Mouse (Mus musculus) lung, adult 2 months (tissue): Measurements from ENCODE around the gene Ankrd50. TPM values are rescaled to one million over a fixed set of nuclear protein-coding genes. Genes with fewer than 3 reads are reported as not detected.

ENCODE experiments used
- DNase-seq: peaks from one replicate; pipeline ENCODE4 v3.0.0; 2022
- H3K4me1 ChIP-seq: fragments of 200-500 bp; 2 replicates; pipeline ENCODE4 v1.6.1; 2011; ENCODE audit warnings: low read length; ENCODE audit not compliant: control insufficient read depth, insufficient read depth
- H3K4me3 ChIP-seq: fragments of 200-500 bp; replicated peaks from 2 replicates; pipeline ENCODE3; 2011; ENCODE audit warnings: low read depth, mild to moderate bottlenecking, control low read depth, low read length; ENCODE audit errors: extremely low read depth
- CTCF ChIP-seq: fragments of 200-500 bp; IDR thresholded peaks from 2 replicates; pipeline ENCODE4 v1.5.1; 2011; ENCODE audit warnings: mild to moderate bottlenecking, low read length, control low read depth; ENCODE audit not compliant: insufficient read depth
- POLR2A ChIP-seq: fragments of 200-500 bp; IDR thresholded peaks from 2 replicates; pipeline ENCODE4 v1.6.1; 2011; ENCODE audit warnings: low read depth, mild to moderate bottlenecking, control low read depth, low read length, borderline replicate concordance; ENCODE audit errors: extremely low read depth
- WGBS: fragments of 180-500 bp; shearing (Covaris S2); methylation state at CpG from one replicate; pipeline ENCODE4 v1.1.7; 2018; 5-methylcytosine and 5-hydroxymethylcytosine counted together
- polyA plus RNA-seq: library from polyadenylated mRNA; depleted of rRNA; stranded (reverse); fragments of >200 nt; gene quantifications from 2 replicates; pipeline ENCODE4 v1.2.3, GENCODE M21; 2012

Ankrd50 gene
- polyA plus RNA-seq, 1 experiment = 56.4 TPM

- H3K4me1 ChIP-seq = no peaks in the 10 kb centered on the region
- no peak for DNase-seq
- 72% methylated on average over 3 of the region's 3 CpGs for WGBS
- TF ChIP-seq CTCF (no peak), POLR2A (no peak)
- H3K4me3 ChIP-seq = no peak overlapping the region
Observed at GRCm38 (mm10) chr3:38496795-38497385, 12.2 kb upstream of the Ankrd50 start.

GRCm38 (mm10) chr3:38491702-38492101 lies 7.1 kb upstream of the Ankrd50 start:
- WGBS = 50% methylated on average over 3 of the region's 3 CpGs
- no peak for DNase-seq
- TF ChIP-seq POLR2A (no peak), CTCF (no peak)
- H3K4me1 ChIP-seq = no peaks in the 10 kb centered on the region
- H3K4me3 ChIP-seq = no peak overlapping the region

GRCm38 (mm10) chr3:38491236-38491635 lies 6.6 kb upstream of the Ankrd50 start:
- TF ChIP-seq CTCF (no peak), POLR2A (no peak)
- H3K4me3 ChIP-seq = no peak overlapping the region
- WGBS = 54% methylated on average over 3 of the region's 3 CpGs
- H3K4me1 ChIP-seq = no peaks in the 10 kb centered on the region
- DNase-seq = no peak

GRCm38 (mm10) chr3:38490720-38491119 lies 6.1 kb upstream of the Ankrd50 start:
- no peak for DNase-seq
- no peak overlapping the region for H3K4me3 ChIP-seq
- TF ChIP-seq CTCF = no peak
- TF ChIP-seq POLR2A = no peak
- H3K4me1 ChIP-seq = no peaks in the 10 kb centered on the region
- 54% methylated on average over 2 of the region's 2 CpGs for WGBS

GRCm38 (mm10) chr3:38485107-38485545 lies 482 bp upstream of the Ankrd50 start:
- Histone ChIP-seq H3K4me3 (peak overlapping the region; percentile 84), H3K4me1 (peaks cover 9% of the 10 kb centered on the region)
- TF ChIP-seq POLR2A (peak; percentile 73; the same call in 1 of the 2 replicates), CTCF (no peak)
- 4% methylated on average over 26 of the region's 26 CpGs for WGBS
- no peak for DNase-seq

- WGBS = 6% methylated on average over 10 of the region's 10 CpGs
- TF ChIP-seq POLR2A = no peak
- Histone ChIP-seq H3K4me1 (peaks cover 11% of the 10 kb centered on the region), H3K4me3 (peak overlapping the region; percentile 88)
- no peak for DNase-seq
Observed at GRCm38 (mm10) chr3:38483551-38483950, 1.1 kb downstream of the Ankrd50 start.

GRCm38 (mm10) chr3:38482749-38483148 lies 1.9 kb downstream of the Ankrd50 start:
- DNase-seq = no peak
- no peak for TF ChIP-seq POLR2A
- TF ChIP-seq CTCF = no peak
- Histone ChIP-seq H3K4me3 (peak overlapping the region; percentile 61), H3K4me1 (peaks cover 14% of the 10 kb centered on the region)
- WGBS = 27% methylated on average over 11 of the region's 11 CpGs

- peaks cover 17% of the 10 kb centered on the region for H3K4me1 ChIP-seq
- no peak for DNase-seq
- WGBS = 55% methylated on average over 1 of the region's 1 CpGs
- no peak for TF ChIP-seq CTCF
- TF ChIP-seq POLR2A = no peak
- no peak overlapping the region for H3K4me3 ChIP-seq
Observed at GRCm38 (mm10) chr3:38481106-38481505, 3.5 kb downstream of the Ankrd50 start.

GRCm38 (mm10) chr3:38477936-38478335 lies 6.7 kb downstream of the Ankrd50 start:
- H3K4me3 ChIP-seq = no peak overlapping the region
- DNase-seq = no peak
- no peak for TF ChIP-seq POLR2A
- no peak for TF ChIP-seq CTCF

GRCm38 (mm10) chr3:38475587-38475986 lies 9.1 kb downstream of the Ankrd50 start:
- WGBS = 64% methylated on average over 6 of the region's 6 CpGs
- TF ChIP-seq CTCF (no peak), POLR2A (no peak)
- Histone ChIP-seq H3K4me3 (no peak overlapping the region), H3K4me1 (peaks cover 22% of the 10 kb centered on the region)
- DNase-seq = no peak

More at GRCm38 (mm10) chr3:38477936-38478335, 6.7 kb downstream of the Ankrd50 start:
- H3K4me1 ChIP-seq = peaks cover 23% of the 10 kb centered on the region
- 100% methylated on average over 1 of the region's 1 CpGs for WGBS
